Mouse (Mus musculus) kidney, adult 9 months (tissue): ENCODE results near the gene Nphp3.
A peak's percentile ranks its signal among the peaks of the same experiment; 100 is the strongest.

Experiments
- DNase-seq: peaks from one replicate; pipeline ENCODE4 v3.0.0; 2022

Gene Nphp3

DNA sequence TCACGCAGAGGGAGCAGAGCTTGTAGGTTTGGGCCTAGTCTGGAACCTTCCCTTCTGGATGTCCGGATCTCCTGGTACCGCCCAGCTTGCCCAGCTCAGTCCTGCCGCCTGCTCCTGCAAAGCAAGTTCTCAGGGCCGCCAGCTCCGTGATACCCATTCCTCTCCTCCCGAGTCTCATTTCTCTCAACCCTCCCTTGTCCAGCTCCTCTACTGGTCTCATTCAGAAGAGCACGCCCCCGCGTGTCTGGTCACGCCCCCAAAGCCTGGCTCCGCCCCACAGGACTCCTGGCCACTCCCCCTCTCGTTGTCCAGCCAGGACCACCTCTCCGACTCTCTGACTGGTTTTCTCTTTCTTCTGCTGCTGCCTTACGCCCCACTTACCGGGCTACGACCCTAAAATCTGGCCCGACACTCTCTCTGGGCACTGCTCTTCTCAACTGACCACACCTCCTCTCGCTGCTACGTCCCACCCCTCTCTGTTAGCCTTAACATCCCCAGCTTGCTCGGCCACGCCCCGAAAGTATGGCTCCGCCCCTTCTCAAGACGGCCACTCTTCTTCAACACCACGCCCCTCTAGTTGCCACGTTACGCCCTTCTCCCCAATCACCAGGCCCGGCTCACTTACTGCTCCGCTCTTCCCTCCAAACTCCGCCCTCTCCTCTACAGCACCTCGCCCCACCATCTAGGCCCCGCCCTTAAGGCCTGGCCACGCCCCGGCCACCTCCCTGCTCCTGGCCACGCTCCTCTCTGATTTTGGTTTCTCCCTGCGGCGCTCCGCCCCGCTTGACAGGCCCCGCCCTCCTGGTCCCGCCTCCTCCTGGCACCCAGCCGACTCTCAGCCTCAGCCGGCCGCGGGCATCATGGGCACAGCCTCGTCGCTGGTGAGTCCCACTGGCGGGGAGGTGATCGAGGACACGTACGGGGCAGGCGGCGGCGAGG lies at the start of gene Nphp3:
TSS of gene Nphp3 (plus strand) at position 624 of the 939 bp plus-strand sequence.
- peak; percentile 100 for DNase-seq

GRCm38 (mm10) chr9:103958722-103959121 lies 43.6 kb upstream of the Nphp3 start:
- DNase-seq, result no peak

GRCm38 (mm10) chr9:103959989-103960388 lies 42.4 kb upstream of the Nphp3 start:
- no peak for DNase-seq

GRCm38 (mm10) chr9:103996496-103996895 lies 5.8 kb upstream of the Nphp3 start:
- DNase-seq, result peak; percentile 34

DNA sequence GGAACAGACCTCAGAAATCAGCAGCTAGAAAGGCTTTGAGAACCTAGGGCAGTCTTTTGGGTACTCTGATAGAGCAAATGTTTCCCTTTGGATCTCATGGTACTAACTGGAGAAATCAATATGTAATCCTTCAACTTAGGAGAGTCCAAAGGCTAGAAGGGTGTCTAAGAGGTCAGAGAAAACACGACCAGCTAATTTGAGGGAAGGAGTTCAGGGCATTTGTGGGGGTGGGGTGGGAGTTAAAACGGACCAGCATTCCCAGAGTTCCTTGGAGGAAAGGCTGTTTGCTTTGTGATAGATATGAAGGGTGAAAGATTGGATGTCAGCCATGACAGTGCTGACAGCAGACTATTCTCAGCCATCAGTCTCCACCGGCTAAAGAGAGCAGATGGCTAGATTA lies 1.7 kb upstream of the Nphp3 start:
- DNase-seq, result peak; percentile 88

- peak; percentile 76 for DNase-seq
Measured at GRCm38 (mm10) chr9:104002913-104003330, 578 bp downstream of the Nphp3 start.

DNA sequence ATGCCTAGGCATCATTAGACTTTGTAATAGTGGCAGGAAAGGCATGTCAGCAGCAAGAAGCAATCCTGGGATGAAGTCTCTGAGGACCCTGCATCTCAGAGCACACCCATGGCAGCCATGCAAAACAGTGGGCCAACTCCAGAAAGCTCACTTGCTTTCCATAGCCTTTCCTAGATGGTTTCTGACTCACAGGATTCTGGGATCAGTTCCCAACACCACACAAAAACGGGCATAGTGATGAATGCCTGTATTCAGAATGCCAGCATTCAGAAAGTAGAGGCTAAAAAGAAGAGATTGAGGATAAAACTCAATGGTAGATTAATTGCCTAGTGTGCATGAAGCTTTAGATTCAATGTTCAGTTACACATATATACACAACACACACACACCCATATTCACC lies 12.2 kb downstream of the Nphp3 start:
- DNase-seq, result no peak

- DNase-seq, result peak; percentile 52
Measured at GRCm38 (mm10) chr9:104021026-104021425, 18.7 kb downstream of the Nphp3 start.

DNA sequence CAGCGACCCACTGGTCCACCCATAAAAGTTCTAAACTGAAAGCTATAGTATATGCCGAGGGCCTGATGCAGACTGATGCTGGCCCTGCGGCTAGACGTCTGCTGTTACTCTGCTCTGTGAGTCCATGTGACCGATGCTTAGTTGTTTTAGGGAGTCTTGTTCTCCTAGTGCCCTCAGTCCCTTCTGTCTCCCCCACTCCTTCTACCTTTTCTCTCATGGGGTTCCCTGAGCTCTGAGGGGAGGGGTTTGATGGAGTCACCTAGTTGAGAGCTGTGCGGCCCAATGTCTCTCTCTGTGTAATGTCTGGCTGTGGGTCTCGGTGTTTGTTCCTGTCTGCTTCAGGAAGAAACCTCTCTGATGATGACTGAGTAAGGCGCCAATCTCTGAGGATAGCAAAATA lies 24.8 kb downstream of the Nphp3 start:
- DNase-seq, result no peak

GRCm38 (mm10) chr9:104029861-104030260 lies 27.5 kb downstream of the Nphp3 start:
- no peak for DNase-seq

DNA sequence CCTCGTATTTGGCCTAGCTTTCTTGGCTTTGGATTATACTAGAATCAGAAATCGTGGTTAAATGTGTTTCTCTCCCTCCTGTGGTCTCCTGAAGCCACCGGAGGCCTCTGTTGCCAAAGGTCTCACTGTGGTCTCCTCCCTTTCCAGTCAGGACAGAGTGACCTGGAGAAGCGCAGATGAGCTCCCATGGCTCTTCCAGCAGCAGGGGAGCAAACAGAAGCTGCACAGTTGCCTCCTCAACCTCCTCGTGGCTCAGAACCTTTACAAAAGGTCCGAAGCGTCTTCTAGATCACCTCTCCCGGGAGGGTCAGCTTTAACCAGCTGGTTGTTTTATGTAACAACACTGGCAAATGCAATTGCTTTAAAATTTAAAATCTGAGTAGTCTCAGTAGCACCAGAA lies 31.9 kb downstream of the Nphp3 start:
- DNase-seq, result no peak

- DNase-seq, result no peak
Measured at GRCm38 (mm10) chr9:104034718-104035117, 32.4 kb downstream of the Nphp3 start.

- DNase-seq, result peak; percentile 80
Measured at GRCm38 (mm10) chr9:104035261-104036015, 33.1 kb downstream of the Nphp3 start.

DNA sequence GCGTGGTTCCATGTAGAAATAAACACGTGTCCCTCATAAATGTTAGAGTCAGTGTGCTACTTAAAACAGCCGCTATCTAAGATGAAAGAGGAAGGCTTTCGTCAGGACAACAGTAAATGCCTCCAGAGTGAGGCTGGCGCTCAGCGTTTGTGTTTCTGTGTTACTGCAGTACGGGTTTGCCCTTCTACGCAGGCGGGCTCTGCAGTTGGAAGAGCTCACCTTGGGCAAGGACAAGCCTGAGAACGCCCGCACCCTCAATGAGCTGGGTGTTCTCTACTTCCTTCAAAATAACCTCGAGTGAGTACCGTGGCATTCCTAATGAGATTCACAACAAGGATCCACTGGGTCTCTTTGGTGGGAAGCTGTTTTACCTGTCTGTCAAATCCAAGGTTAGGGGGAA lies 35.9 kb downstream of the Nphp3 start:
- DNase-seq, result no peak

DNA sequence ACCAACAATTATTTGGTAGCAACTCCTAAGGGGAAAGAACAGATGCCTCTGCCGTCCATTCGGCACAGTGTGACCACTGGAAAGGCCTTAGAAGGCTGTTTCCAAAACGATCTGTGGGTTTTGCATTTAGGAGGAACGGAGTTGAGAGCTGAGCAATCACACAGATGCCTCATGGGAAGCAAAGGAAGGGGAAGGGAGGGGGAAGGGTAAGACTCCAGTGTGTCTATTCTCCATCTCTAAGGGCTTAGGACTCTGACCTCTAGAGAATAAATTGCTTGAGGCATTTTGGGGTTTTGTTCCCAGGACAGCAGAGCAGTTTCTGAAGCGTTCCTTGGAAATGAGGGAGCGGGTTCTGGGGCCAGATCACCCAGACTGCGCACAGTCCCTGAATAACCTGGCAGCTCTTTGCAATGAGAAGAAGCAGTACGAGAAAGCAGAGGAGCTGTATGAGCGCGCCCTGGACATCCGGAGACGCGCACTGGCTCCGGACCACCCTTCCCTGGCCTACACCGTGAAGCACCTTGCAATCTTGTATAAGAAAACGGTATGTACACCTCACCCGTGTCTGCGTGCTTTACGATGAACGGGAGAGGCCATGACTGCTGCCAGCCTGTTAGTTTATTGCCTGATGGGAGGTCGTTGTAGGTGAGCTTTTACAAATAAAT lies 36.8 kb downstream of the Nphp3 start:
- DNase-seq, result no peak

GRCm38 (mm10) chr9:104039742-104040141 lies 37.4 kb downstream of the Nphp3 start:
- no peak for DNase-seq

- no peak for DNase-seq
Measured at GRCm38 (mm10) chr9:104040362-104040761, 38.0 kb downstream of the Nphp3 start, which contains the start of gene Gm28305. Gene Gm28305, plus strand, starts transcription at chr9:104040662.

DNA sequence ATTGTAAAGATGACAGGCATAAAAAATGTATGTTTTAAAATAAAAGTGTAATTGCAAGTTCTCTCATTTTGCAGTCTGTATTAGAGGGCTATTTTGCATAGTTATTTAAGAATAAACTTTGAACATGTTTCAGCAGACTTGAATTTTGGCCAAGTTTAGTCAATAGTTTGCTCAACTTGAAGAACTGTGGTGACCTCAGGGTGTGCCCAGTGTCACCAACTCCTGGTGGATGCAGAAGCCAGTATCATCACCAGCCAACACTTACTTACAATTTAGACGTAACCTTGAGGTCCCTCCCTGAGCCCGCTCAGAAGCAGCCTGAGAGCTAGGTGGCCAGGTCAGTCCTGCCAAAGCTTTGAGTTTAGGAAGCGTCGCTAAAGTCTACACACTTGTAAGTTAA lies 41.3 kb downstream of the Nphp3 start:
- peak; percentile 78 for DNase-seq

DNA sequence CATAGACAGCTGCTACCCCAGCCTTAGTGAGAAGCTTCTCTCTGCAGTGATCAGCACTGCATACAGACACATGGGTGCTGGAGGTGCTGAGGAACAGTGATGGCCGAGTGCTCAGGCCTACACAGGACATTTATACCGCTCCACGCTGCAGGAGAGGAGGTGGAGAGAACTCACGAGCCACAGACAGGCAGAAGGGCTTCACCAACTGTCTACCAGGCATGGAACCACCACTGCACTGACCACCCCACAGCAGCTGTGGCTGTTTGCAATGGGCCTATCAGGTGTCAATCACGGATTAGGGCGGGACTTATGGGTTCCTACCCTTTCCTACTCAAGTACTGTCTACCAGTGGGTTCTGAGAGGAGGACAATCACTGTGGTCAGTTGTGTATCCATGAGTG lies 48.7 kb downstream of the Nphp3 start:
- DNase-seq, result no peak

DNA sequence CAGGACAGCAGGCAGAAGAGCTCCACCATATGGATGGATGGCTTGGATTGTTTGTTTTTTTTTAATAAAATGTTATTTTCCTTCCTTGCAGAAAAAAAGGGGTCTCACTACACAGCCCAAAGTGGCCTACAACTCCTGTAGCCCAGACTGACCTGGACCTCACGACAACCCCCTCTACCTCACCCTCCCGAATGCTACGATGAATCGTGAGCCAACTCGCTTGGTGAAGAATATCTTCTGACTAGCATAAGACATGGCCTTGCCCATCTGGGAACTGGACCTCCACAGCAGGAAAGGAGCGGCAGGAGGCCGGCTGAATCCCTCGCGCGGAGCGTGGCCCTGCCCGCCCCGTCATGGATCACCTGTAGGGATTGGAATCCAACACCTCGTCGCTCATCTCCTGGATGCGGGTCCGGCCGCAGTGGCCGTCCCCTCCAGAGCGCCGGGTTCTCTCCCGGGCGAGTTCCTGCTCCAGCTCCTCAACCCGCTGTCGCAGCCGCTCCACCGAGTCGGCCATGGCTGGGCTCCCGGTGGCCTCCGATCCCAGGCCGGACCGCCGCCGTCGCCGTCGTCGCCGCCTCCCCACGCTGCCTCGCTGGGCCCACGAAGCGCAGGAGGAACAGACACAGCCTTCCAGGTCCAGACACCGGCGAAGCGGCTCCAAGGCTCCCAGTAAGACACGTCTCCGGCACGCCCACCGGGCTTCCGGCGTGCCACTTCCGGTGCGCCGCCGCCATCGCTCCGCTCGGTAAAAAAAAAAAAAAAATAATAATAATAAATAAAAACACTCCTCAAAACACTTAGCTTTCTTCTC lies 60.3 kb downstream of the Nphp3 start, which contains the start of gene Uba5:
TSS of gene Uba5 (minus strand) at position 705 of the 814 bp plus-strand sequence.
- peak; percentile 19 for DNase-seq

DNA sequence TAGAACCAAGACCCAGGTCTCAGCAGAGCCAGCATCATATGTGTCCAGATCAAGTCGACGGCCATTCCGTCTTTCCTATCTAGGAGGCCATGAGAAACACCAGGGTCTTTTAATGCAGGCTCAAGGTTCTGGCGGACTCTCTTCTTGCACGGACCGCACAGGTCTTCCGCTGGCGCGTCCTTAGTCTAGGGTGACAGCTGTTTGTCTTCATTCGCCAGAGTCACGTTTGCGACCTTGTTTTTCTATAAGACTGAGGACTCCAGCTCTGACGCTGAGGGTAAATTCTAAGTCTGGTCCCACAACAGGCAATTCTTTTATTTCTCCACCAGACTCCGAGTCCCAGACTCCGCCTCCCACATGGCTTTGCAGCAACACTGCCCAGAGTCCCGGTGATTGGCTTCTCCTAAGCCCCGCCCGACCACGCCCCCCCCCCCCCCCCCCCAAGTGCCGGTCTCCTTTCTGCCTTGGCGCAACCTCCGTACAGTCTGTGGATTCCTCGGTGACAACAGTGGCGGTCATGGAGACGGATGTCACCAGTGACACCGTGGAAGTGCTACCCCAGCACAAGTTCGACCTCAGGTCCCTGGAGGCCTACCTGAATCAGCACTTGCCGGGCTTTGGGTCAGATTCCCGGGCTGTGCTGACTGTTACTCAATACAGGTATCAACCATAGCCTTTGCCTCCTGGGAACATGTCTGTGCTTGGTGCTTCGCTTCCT lies 61.1 kb downstream of the Nphp3 start, which contains the start of gene Acad11:
TSS of gene Acad11 (plus strand) at position 134 of the 718 bp plus-strand sequence.
- DNase-seq, result peak; percentile 92
